ENCODE assay signal across 9 mouse cellular contexts in genomic region chr4:124142083-124142482, GRCm38 (mm10).
A peak's percentile ranks its signal among the peaks of the same experiment; 100 is the strongest.
DNase-seq lines count a peak whose midpoint lies in the region; TF ChIP-seq lines count a peak whose summit lies in the region.
"Had no signal": no experiment of that assay in that cellular context is flagged by ENCODE, and none has a peak within 500 bp of the region (broad histone marks: within the 10 kb centered on the region; RNA-seq: fewer than 3 reads in every experiment).

No protein-coding gene starts in this region.

- H3K9ac ChIP-seq in ES-Bruce4 (ENCODE audit: low read depth, poor library complexity, severe bottlenecking) = no peak overlapping the region
- H3K9ac ChIP-seq: limb, embryonic 15.5 days had no signal

- 10% methylated on average over 5 of the region's 5 CpGs for WGBS in embryonic facial prominence, embryonic 10.5 days
- 12% methylated on average over 5 of the region's 5 CpGs for WGBS in heart, embryonic 10.5 days

- H3K27me3 ChIP-seq in ES-Bruce4 (ENCODE audit: control insufficient read depth, insufficient read depth, low read length, poor library complexity, severe bottlenecking) = no peaks in the 10 kb centered on the region
- peaks cover 82% of the 10 kb centered on the region for H3K27me3 ChIP-seq in embryonic facial prominence, embryonic 10.5 days (replicated peaks; ENCODE audit: low read depth, poor library complexity, severe bottlenecking)
- peaks cover 17% of the 10 kb centered on the region; the same call in 1 of the 2 replicates for H3K27me3 ChIP-seq in heart, embryonic 10.5 days (ENCODE audit: insufficient read depth, poor library complexity, severe bottlenecking)

- H3K4me1 ChIP-seq in ES-Bruce4 (ENCODE audit: control insufficient read depth, insufficient read depth, low read length) = no peaks in the 10 kb centered on the region
- H3K4me1 ChIP-seq in embryonic facial prominence, embryonic 10.5 days = peaks cover 36% of the 10 kb centered on the region
- H3K4me1 ChIP-seq in heart, embryonic 10.5 days = peaks cover 16% of the 10 kb centered on the region; the same call in 1 of the 2 replicates

- H3K27ac ChIP-seq in ES-Bruce4 (ENCODE audit: insufficient read depth, low read length) = no peak overlapping the region
- no peak overlapping the region for H3K27ac ChIP-seq in embryonic facial prominence, embryonic 10.5 days (replicated peaks)
- no peak overlapping the region for H3K27ac ChIP-seq in heart, embryonic 10.5 days
- H3K27ac ChIP-seq: limb, embryonic 15.5 days had no signal

- no peaks in the 10 kb centered on the region for H3K9me3 ChIP-seq in ES-Bruce4 (replicated peaks; ENCODE audit: control insufficient read depth, insufficient read depth, low read length, poor library complexity, severe bottlenecking)
- no peaks in the 10 kb centered on the region for H3K9me3 ChIP-seq in embryonic facial prominence, embryonic 10.5 days
- no peaks in the 10 kb centered on the region for H3K9me3 ChIP-seq in heart, embryonic 10.5 days
- H3K9me3 ChIP-seq: limb, embryonic 15.5 days had no signal

- no peaks in the 10 kb centered on the region for H3K36me3 ChIP-seq in ES-Bruce4 (ENCODE audit: control insufficient read depth, insufficient read depth, low read length, poor library complexity, severe bottlenecking)
- H3K36me3 ChIP-seq in embryonic facial prominence, embryonic 10.5 days (replicated peaks) = no peaks in the 10 kb centered on the region
- no peaks in the 10 kb centered on the region for H3K36me3 ChIP-seq in heart, embryonic 10.5 days
- H3K36me3 ChIP-seq: limb, embryonic 15.5 days had no signal

- DNase-seq in adrenal gland, postnatal 36 days = peak; percentile 80 to 82
- peak; percentile 85 for DNase-seq in embryonic facial prominence, embryonic 10.5 days (ENCODE audit: low spot score)
- DNase-seq in heart, embryonic 10.5 days (ENCODE audit: low spot score) = peak; percentile 87
- DNase-seq in layer of hippocampus, adult 8-10 months (ENCODE audit: low spot score in 2 of 2) = peak; percentile 73 to 94
- peak; percentile 89 for DNase-seq in lung, postnatal 14 days
- DNase-seq in right cerebral cortex, adult 2 months (ENCODE audit: low spot score in 2 of 2) = peak; percentile 96 to 99
- peak; percentile 84 for DNase-seq in urinary bladder, postnatal 25 days (ENCODE audit: low spot score)

- peak; percentile 66 for TF ChIP-seq CTCF in ES-Bruce4 (IDR thresholded peaks at IDR 0.05; ENCODE audit: low read depth, low read length)

- no peak overlapping the region for H3K4me3 ChIP-seq in ES-Bruce4 (ENCODE audit: low read depth, low read length)
- no peak overlapping the region for H3K4me3 ChIP-seq in embryonic facial prominence, embryonic 10.5 days
- no peak overlapping the region for H3K4me3 ChIP-seq in heart, embryonic 10.5 days
- H3K4me3 ChIP-seq: limb, embryonic 15.5 days had no signal

- no peak for TF ChIP-seq EP300 in ES-Bruce4 (IDR thresholded peaks at IDR 0.05; ENCODE audit: insufficient read depth, low read depth, low read length)

- TF ChIP-seq POLR2A in ES-Bruce4 (IDR thresholded peaks at IDR 0.05; ENCODE audit: insufficient read depth, low read length) = no peak
